Mouse (Mus musculus) urinary bladder, postnatal 25 days (tissue): ENCODE results near the gene Nol10.
"Not testable (repeated sequence)": the region's sequence is repeated elsewhere in the genome, so short reads cannot be mapped to it uniquely, and the experiment has no call there.

Source experiments
- DNase-seq: peaks from one replicate; pipeline ENCODE4 v3.0.0; 2022; ENCODE audit warnings: low spot score

The Nol10 gene

GRCm38 (mm10) chr12:17463706-17464105 lies 115.4 kb downstream of the Nol10 start:
- no peak for DNase-seq

GRCm38 (mm10) chr12:17464550-17464949 lies 116.3 kb downstream of the Nol10 start:
- not testable (repeated sequence) for DNase-seq

- DNase-seq, result no peak
Measured at GRCm38 (mm10) chr12:17466791-17467190, 118.5 kb downstream of the Nol10 start.

- DNase-seq, result no peak
Measured at GRCm38 (mm10) chr12:17468359-17468758, 120.1 kb downstream of the Nol10 start.

GRCm38 (mm10) chr12:17469869-17470268 lies 121.6 kb downstream of the Nol10 start:
- DNase-seq, result no peak

GRCm38 (mm10) chr12:17470528-17470927 lies 122.3 kb downstream of the Nol10 start:
- not testable (repeated sequence) for DNase-seq

GRCm38 (mm10) chr12:17471405-17471804 lies 123.1 kb downstream of the Nol10 start:
- no peak for DNase-seq

GRCm38 (mm10) chr12:17473128-17473527 lies 124.9 kb downstream of the Nol10 start:
- no peak for DNase-seq

- no peak for DNase-seq
Measured at GRCm38 (mm10) chr12:17473862-17474261, 125.6 kb downstream of the Nol10 start.

- no peak for DNase-seq
Measured at GRCm38 (mm10) chr12:17474681-17475080, 126.4 kb downstream of the Nol10 start.

- no peak for DNase-seq
Measured at GRCm38 (mm10) chr12:17475146-17475545, 126.9 kb downstream of the Nol10 start.

- no peak for DNase-seq
Measured at GRCm38 (mm10) chr12:17478196-17478595, 129.9 kb downstream of the Nol10 start.

- DNase-seq, result no peak
Measured at GRCm38 (mm10) chr12:17478856-17479255, 130.6 kb downstream of the Nol10 start.
